Mouse (Mus musculus) brain, embryonic 14.5 days (tissue): ENCODE measurements around the gene Amer2.

Experiments
- CTCF ChIP-seq: fragments of 200-500 bp; IDR thresholded peaks from 2 replicates; pipeline ENCODE4 v1.5.1; 2012; ENCODE audit warnings: inconsistent platforms, mild to moderate bottlenecking, moderate library complexity, borderline replicate concordance; ENCODE audit not compliant: insufficient read depth, insufficient read length; ENCODE audit errors: extremely low read depth
- POLR2A ChIP-seq: fragments of 200-500 bp; IDR thresholded peaks from 2 replicates; pipeline ENCODE4 v1.6.1; 2012; ENCODE audit warnings: mild to moderate bottlenecking, inconsistent platforms, borderline replicate concordance; ENCODE audit not compliant: poor library complexity, insufficient read depth, insufficient read length, severe bottlenecking; ENCODE audit errors: extremely low read depth

DNA sequence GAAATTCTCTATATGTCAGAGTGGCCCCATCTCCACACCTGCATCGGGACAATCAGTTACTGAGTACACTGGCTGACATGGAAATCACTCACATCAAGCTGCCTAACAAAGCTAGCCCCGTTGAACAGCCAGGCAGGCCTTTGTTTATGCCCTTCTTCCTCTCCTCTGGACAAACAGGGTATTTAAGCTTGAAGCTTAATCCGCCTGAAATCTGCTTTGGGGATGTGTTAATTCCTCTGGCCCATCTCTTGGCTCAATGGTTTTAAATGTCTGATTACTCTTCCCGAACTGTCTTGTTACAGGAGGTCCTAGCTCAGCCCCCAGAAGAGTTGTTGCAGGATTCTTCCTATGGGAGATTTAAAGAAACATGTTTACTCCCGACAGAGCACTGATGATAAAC is 58.5 kb downstream of the Amer2 start:
- no peak for TF ChIP-seq POLR2A
- TF ChIP-seq CTCF, result no peak
